Mouse (Mus musculus) mesoderm, embryonic 11.5 days (tissue): ENCODE data around the gene Twf1.

ENCODE experiments used
- DNase-seq: peaks from one replicate; pipeline ENCODE4 v3.0.0-alpha.2; 2012; ENCODE audit warnings: low read depth, low spot score

Twf1 gene

GRCm38 (mm10) chr15:94589219-94590075, at the start of gene Twf1:
Gene Twf1, minus strand, starts transcription at chr15:94589889.
- DNase-seq, result peak; percentile 95

GRCm38 (mm10) chr15:94639126-94639525, 49.4 kb upstream of the Twf1 start:
- DNase-seq, result no peak

- DNase-seq, result no peak
Observed at GRCm38 (mm10) chr15:94638207-94638606, 48.5 kb upstream of the Twf1 start.

- DNase-seq, result no peak
Observed at GRCm38 (mm10) chr15:94634524-94634923, 44.8 kb upstream of the Twf1 start.

GRCm38 (mm10) chr15:94630553-94630952, 40.9 kb upstream of the Twf1 start:
- DNase-seq, result no peak

GRCm38 (mm10) chr15:94628830-94629601, 39.3 kb upstream of the Twf1 start, which contains the start of gene Tmem117:
Gene Tmem117, plus strand, starts transcription at chr15:94629232.
- peak; percentile 59 for DNase-seq

- no peak for DNase-seq
Observed at GRCm38 (mm10) chr15:94628463-94628829, 38.8 kb upstream of the Twf1 start.

- DNase-seq, result no peak
Observed at GRCm38 (mm10) chr15:94620909-94621308, 31.2 kb upstream of the Twf1 start.

- no peak for DNase-seq
Observed at GRCm38 (mm10) chr15:94616036-94616435, 26.3 kb upstream of the Twf1 start.

- no peak for DNase-seq
Observed at GRCm38 (mm10) chr15:94607768-94608167, 18.1 kb upstream of the Twf1 start.

- no peak for DNase-seq
Observed at GRCm38 (mm10) chr15:94602441-94602840, 12.8 kb upstream of the Twf1 start.

- DNase-seq, result peak; percentile 30
Observed at GRCm38 (mm10) chr15:94601339-94601738, 11.7 kb upstream of the Twf1 start.

- DNase-seq, result no peak
Observed at GRCm38 (mm10) chr15:94600145-94600707, 10.5 kb upstream of the Twf1 start.

GRCm38 (mm10) chr15:94593586-94593985, 3.9 kb upstream of the Twf1 start:
- no peak for DNase-seq

GRCm38 (mm10) chr15:94591356-94591755, 1.7 kb upstream of the Twf1 start:
- DNase-seq, result no peak

GRCm38 (mm10) chr15:94590083-94590482, 394 bp upstream of the Twf1 start:
- no peak for DNase-seq

GRCm38 (mm10) chr15:94587826-94588715, 1.6 kb downstream of the Twf1 start:
- no peak for DNase-seq

- no peak for DNase-seq
Observed at GRCm38 (mm10) chr15:94584738-94585137, 5.0 kb downstream of the Twf1 start.

GRCm38 (mm10) chr15:94583153-94583552, 6.5 kb downstream of the Twf1 start:
- no peak for DNase-seq

GRCm38 (mm10) chr15:94582000-94582593, 7.6 kb downstream of the Twf1 start:
- DNase-seq, result peak; percentile 12
